Mouse (Mus musculus) left cerebral cortex, postnatal 25 days (tissue): ENCODE measurements around the gene Ttll10. TPM values are rescaled to one million over a fixed set of nuclear protein-coding genes. Genes with fewer than 3 reads are reported as not detected.

Experiments
- DNase-seq, 2 experiments: peaks; one replicate each; pipeline ENCODE4 v3.0.0; 2022; ENCODE audit warnings: low spot score in 2 of 2, mixed read lengths in 1 of 2
- intact Hi-C: fragments of 180-260 bp; cut with DNase I; formaldehyde crosslinking; loops from one replicate; pipeline ENCODE4 v1.15.1; 2025
- total RNA-seq, 2 experiments: library from RNA; stranded (reverse); gene quantifications; 2 replicates each; pipeline ENCODE4 v1.2.3; 2021

The Ttll10 gene
- total RNA-seq, 2 experiments from 2014 or later: not detected

GRCm38 (mm10) chr4:156031593-156032391 is 27.4 kb downstream of the Ttll10 start:
- DNase-seq: peak; percentile 79 to 88
- intact Hi-C loops: loop anchor here (2.0 to 5.0 kb wide), 2 partner anchors 39 to 71 kb away; partner anchors contain the start of genes B3galt6 and Sdf4

- intact Hi-C loops: loop anchor here (2.0 to 5.0 kb wide), 2 partner anchors 38 to 71 kb away; partner anchors contain the start of genes B3galt6 and Sdf4
- DNase-seq: no peak
These were observed 28.0 kb downstream of the Ttll10 start for GRCm38 (mm10) chr4:156031255-156031592.

- intact Hi-C loops: loop anchor here (2.0 to 5.0 kb wide), 2 partner anchors 38 to 72 kb away; partner anchors contain the start of genes B3galt6 and Sdf4
- DNase-seq: no peak
These were observed 28.5 kb downstream of the Ttll10 start for GRCm38 (mm10) chr4:156030651-156031118.

- intact Hi-C loops: no loop called here
- no peak for DNase-seq
These were observed 30.6 kb downstream of the Ttll10 start for GRCm38 (mm10) chr4:156028580-156028979.

DNA sequence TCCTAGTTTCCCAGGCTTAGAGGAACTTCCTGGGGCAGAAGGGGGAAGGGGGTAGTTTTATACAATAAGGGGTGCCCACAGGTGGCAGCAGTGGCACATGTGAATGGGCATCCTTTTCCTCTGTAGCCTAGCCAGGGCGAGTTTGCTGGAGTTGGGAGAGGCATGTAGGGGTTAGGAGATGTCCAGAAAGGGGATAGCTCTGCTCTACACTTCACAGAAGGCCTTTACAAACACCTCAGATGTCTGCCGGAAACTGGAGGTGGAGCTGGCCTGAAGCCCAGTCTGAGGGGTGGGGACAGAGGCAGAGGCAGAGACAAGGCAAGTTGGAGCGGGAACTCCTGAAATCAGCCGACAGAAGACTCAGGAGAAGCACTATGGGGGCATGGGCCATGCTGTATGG is 33.2 kb downstream of the Ttll10 start, which contains the start of gene Tnfrsf18:
Tnfrsf18 (plus strand) TSS at position 152 of the 400 bp plus-strand sequence.
- intact Hi-C loops: no loop called here
- DNase-seq: peak; percentile 37 to 81

DNA sequence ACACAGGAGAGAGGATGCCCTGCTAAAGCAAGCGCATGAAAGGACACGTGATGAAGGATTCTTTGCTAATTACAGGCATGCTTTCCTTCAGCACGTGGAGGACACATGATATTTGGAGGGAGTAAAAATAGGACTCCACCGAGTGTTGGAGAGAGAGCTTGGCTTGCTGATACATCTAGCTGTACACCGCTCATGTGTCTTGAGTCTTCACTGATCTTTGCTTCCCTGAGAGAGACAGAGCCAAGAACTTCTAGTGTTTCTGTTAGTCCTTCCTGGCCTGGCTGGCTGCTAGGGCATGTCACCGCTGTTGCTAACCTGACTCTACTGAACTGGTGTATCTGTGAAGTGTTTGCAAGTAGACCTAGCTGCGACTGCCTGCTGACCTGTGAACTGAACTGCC is 35.0 kb downstream of the Ttll10 start:
- intact Hi-C loops: no loop called here
- DNase-seq: peak in 1 of 2 experiments; percentile 38

DNA sequence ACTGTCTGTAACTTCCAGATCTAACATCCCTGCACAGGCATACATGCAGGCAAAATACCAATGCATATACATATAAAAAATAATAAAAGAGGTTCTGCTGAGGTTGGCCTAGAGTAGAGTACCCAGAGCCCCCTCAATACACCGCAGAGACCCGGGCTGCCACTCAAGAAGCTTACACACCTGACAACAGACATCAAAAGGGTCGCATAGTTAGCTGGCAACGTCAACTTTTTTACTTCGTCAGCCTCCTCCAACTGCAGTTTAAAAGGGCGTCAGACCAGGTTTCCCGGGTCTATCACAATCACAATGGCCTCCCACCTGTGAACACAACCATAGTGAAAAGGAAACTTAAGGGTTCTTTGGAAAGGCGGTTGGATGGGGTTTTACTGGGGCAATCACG is 35.7 kb downstream of the Ttll10 start:
- intact Hi-C loops: no loop called here

GRCm38 (mm10) chr4:156021942-156022419 is 37.2 kb downstream of the Ttll10 start:
- intact Hi-C loops: no loop called here
- no peak for DNase-seq

More for the DNA sequence above, 35.7 kb downstream of the Ttll10 start:
- no peak for DNase-seq

DNA sequence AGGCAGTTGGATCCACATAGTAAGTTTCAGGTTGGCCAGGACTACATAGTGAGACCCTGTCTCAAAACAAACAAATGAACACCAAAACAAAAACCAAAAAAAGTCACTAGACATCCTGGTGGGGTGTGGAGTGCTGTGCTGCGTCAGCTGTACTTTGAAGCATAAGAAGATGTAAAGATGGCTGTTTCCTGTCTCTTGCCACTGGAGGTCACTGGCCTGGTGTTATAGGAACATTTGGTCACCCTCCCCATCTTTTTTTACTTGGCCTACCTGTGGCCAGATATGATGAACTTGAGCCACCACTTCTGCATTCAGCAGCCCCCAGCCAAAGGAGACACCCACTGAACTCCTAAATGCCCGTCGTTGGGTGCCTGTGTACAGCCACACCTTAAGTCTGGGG is 37.8 kb downstream of the Ttll10 start:
- intact Hi-C loops: no loop called here
- DNase-seq: no peak

- intact Hi-C loops: no loop called here
- DNase-seq: no peak
These were observed 39.4 kb downstream of the Ttll10 start for GRCm38 (mm10) chr4:156019771-156020170.

DNA sequence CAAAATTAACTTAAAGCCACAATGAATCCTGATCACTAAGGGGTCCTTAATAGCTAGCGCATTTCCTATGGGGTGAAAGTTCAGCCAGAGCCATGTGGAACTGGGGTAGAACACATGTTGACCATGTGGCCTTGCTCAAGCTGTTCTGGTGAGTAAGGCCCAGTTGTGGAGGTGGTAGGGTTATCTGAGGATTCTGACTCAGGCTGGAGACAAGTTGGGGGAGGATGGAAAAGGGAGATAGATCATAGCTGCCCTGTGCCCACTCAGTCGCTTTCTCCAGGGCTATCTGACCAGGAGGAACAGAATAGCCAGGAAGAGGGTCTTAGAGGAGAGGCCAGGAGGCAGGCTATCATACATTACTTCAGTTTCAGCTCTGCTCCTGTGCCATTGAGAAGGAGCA is 44.8 kb downstream of the Ttll10 start:
- peak in 1 of 2 experiments; percentile 30 for DNase-seq
- intact Hi-C loops: no loop called here

DNA sequence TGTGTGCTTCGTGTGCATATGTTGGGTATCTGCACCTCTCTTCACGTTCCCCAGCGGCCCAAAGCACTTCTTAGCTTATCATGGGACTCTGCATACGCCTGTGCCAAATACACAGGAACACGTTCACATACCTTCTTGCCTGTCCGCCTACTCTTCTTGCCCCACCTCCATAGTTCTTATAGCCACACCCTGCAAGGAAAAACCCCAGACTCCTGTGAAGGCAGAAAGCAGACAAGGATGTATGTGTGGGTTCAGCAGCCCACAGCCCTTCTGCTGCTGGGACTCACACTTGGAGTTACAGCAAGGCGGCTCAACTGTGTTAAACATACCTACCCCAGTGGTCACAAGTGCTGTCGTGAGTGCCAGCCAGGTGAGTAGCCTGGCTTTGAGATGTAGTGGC is 45.6 kb downstream of the Ttll10 start, which contains the start of gene Tnfrsf4:
Tnfrsf4 (plus strand) TSS at position 207 of the 400 bp plus-strand sequence.
- intact Hi-C loops: no loop called here
- peak in 1 of 2 experiments; percentile 82 for DNase-seq

- no peak for DNase-seq
- intact Hi-C loops: no loop called here
These were observed 50.8 kb downstream of the Ttll10 start for GRCm38 (mm10) chr4:156008369-156008768.

DNA sequence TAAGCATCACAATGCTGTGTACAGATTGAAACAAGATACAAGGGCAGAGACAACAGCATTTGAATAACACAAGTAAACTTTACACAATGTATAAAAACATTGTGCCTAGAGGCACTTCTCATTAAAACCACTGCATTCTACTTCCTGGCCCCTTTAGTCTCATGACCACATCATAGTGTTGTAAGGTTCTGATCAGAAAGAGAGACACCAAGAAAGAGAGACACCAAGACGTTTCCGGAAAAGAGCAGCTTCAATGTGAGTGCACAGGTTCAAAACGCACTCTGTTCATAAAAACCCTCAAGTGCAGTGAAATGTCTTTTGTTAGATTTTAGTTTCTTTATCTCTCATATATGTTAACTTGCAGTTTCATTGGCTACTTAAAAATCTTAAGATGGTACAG is 55.1 kb downstream of the Ttll10 start:
- no peak for DNase-seq
- intact Hi-C loops: no loop called here

- intact Hi-C loops: loop anchor here (1.0 to 2.0 kb wide), 3 partner anchors 37 to 116 kb away; partner anchors contain the start of genes 9430015G10Rik and Ube2j2
- no peak for DNase-seq
These were observed 65.6 kb downstream of the Ttll10 start for GRCm38 (mm10) chr4:155993606-155994005.

DNA sequence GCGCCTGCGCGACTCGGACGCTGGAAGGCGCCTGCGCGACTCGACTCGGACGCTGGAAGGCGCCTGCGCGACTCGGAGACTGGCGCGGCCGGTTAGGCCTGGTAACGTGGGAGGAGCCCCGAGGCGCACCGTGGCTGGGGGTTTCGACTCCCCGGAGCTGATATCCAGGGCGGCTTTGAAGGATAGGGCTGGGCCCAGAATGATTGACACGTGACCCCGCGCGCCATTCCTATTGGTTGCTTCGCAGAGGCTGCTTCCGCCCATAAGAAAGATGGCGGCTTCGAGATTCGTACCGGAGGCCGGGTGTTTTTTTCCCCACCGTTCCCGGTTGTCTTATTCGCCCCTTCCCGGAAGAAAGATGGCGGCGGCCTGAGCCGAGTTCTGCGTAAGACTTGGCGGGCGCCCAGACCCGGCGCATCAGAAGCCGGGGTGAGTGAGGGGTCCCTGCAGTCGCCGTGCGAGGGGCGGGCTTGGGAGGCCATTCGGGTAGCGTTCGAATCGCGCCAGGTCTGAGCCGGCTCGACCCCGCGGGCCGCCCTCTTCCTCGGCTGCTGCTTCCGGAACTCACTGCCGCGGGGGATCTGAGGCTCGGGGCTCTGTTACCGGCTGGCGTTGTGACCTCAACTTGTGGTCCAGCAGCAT is 66.2 kb downstream of the Ttll10 start:
- intact Hi-C loops: loop anchor here (1.0 to 2.0 kb wide), 3 partner anchors 38 to 116 kb away; partner anchors contain the start of genes 9430015G10Rik and Ube2j2
- peak; percentile 97 to 98 for DNase-seq

DNA sequence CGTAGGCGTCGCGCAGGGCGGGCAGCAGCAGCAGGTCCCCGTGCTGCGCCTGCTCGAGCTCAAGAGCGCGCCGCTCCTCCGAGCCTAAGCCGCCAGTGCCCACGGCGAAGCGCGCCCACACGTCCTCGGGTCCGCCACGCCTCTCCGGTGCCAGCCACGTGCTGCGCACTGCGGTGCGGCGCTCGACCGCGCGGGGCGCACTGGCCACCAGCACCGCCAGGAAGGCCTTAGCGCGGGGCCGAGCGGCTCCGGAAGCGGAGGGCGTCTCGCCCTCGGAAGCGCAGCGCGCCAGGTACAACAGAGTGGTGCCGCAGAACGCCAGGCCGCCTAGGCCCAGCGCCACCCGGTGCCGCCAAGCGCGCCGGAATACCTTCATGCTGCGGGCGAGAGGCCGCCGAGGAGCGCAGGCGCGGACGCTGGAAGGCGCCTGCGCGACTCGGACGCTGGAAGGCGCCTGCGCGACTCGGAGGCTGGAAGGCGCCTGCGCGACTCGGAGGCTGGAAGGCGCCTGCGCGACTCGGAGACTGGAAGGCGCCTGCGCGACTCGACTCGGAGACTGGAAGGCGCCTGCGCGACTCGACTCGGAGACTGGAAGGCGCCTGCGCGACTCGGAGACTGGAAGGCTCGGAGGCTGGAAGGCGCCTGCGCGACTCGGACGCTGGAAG is 66.8 kb downstream of the Ttll10 start, which contains the start of the genes B3galt6 and Sdf4:
B3galt6 (minus strand) TSS at position 409 of the 665 bp plus-strand sequence.
Sdf4 (plus strand) TSS at position 632 of the 665 bp plus-strand sequence.
- intact Hi-C loops: loop anchor here (2.0 kb wide), 2 partner anchors 38 to 50 kb away; partner anchors contain the start of gene Ube2j2

GRCm38 (mm10) chr4:155991908-155992230 is 67.3 kb downstream of the Ttll10 start:
- intact Hi-C loops: loop anchor here (2.0 kb wide), 2 partner anchors 39 to 49 kb away; partner anchors contain the start of gene Ube2j2
- no peak for DNase-seq

More for the DNA sequence above, 66.8 kb downstream of the Ttll10 start, which contains the start of the genes B3galt6 and Sdf4:
- DNase-seq: peak; percentile 88 to 92

DNA sequence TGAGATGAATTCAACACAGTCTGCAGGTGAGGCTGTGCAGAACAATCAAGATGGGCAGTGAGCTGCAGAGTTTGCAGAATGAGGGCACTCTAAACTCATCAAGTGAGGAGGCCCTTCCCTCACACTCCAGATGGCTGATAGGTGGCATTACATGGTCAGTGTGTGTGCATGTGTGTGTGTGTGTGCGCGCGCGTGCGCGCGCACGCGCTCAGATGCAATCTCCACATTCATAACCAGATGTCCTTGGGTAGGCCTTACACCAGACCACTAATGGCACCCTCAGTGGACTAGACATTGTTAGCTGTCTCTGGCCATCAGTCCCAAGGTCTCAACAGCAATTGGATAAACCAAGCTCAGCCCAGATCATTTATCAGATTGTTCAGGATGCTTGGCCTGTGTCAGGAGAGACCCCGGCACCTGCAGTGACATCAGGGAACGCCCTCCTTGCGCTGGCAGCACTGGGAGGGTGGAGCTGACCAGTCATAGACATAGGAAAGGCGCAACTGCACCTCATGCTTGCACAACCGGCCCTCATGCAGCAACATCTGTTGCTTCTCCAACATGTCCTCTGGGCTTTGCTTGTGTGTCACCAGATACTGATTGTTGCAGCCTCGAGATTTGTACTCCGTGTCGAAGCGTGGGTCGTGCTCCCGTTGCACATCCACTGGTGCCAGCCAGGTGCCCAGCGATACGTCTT is 67.9 kb downstream of the Ttll10 start:
- DNase-seq: no peak
- intact Hi-C loops: no loop called here
